9 mouse cellular contexts compared by ENCODE assay signal in the genomic region with DNA sequence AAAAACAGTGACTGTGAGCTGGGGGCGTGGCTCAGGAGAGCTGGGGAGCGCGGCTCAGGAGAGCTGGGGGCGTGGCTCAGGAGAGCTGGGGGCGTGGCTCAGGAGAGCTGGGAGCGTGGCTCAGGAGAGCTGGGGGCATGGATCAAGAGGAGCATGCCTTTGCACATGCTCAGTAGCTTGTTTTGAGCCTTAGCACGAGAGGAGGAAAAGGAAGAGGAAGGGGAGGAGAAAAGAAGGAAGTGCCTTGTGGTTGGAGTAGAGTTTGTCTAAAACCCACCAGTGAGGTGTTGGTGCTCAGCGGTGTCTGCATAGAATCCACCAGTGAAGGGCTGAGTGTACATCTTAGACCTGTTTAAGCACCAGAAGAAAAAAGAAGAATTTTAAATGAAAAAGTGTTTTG. TPM values are rescaled to one million over a fixed set of nuclear protein-coding genes. Genes with fewer than 3 reads are reported as not detected.
DNase-seq lines count a peak whose midpoint lies in the region; ATAC-seq lines count a peak whose summit lies in the region.
"Had no signal": no experiment of that assay in that cellular context is flagged by ENCODE, and none has a peak within 500 bp of the region (broad histone marks: within the 10 kb centered on the region; RNA-seq: fewer than 3 reads in every experiment).

No protein-coding gene starts in this region.

- H3K36me3 ChIP-seq in intestine, embryonic 16.5 days (ENCODE audit: control insufficient read depth, insufficient read depth, low read length), result no peaks in the 10 kb centered on the region
- H3K36me3 ChIP-seq: heart, embryonic 13.5 days had no signal

- H3K4me3 ChIP-seq in intestine, embryonic 16.5 days (ENCODE audit: low read length), result no peak overlapping the region
- H3K4me3 ChIP-seq: heart, embryonic 13.5 days had no signal

- H3K4me1 ChIP-seq in intestine, embryonic 16.5 days (ENCODE audit: control insufficient read depth, insufficient read depth, low read length), result peaks cover 8% of the 10 kb centered on the region

- no peak overlapping the region for H3K4me2 ChIP-seq in intestine, embryonic 16.5 days (ENCODE audit: low read depth, low read length)
- H3K4me2 ChIP-seq: heart, embryonic 13.5 days had no signal

- 16% methylated on average over 8 of the region's 8 CpGs for WGBS in intestine, embryonic 16.5 days

- no peak overlapping the region for H3K27ac ChIP-seq in intestine, embryonic 16.5 days (ENCODE audit: low read length)
- H3K27ac ChIP-seq: heart, embryonic 13.5 days had no signal

- H3K9ac ChIP-seq in intestine, embryonic 16.5 days (ENCODE audit: low read depth, low read length), result no peak overlapping the region
- H3K9ac ChIP-seq: heart, embryonic 13.5 days had no signal

- no peaks in the 10 kb centered on the region for H3K9me3 ChIP-seq in intestine, embryonic 16.5 days (ENCODE audit: control insufficient read depth, low read length)
- H3K9me3 ChIP-seq: heart, embryonic 13.5 days had no signal

- peak; percentile 18 for DNase-seq in thymus, postnatal 14 days
- DNase-seq in thymus, postnatal 25 days, result no peak
- DNase-seq in c-Kit-positive CD71-positive TER-119-negative erythroid progenitor cells, embryonic 14.5 days (ENCODE audit: low read depth), result peak; percentile 16
- DNase-seq in yolk sac, embryonic 10.5 days (ENCODE audit: low spot score), result peak; percentile 31
- no peak for DNase-seq in neural tube, embryonic 10.5 days (ENCODE audit: extremely low spot score, low spot score)
- no peak for DNase-seq in ovary, postnatal 10 days (ENCODE audit: low spot score)

- ATAC-seq in intestine, embryonic 16.5 days, result peak; percentile 37; the same call in 1 of the 2 replicates
- ATAC-seq: Patski had no signal

- H3K27me3 ChIP-seq in intestine, embryonic 16.5 days (replicated peaks; ENCODE audit: control insufficient read depth, insufficient read depth, low read length), result no peaks in the 10 kb centered on the region
- H3K27me3 ChIP-seq: heart, embryonic 13.5 days had no signal

RNA-seq across cellular contexts. Expression of a gene that starts 41.0 kb away (rescaled TPM):
- polyA plus RNA-seq in intestine, embryonic 16.5 days (2015; fragmentation: Nextera tagmentation; extraction: Ambion mirVana), result 4.2 TPM in 2 replicates

Comparison
In these comparisons a context has a peak if more than half of its experiments do, and no peak if none do; other contexts are left out.
1. DNase-seq: peak in thymus, postnatal 14 days (single experiment), c-Kit-positive CD71-positive TER-119-negative erythroid progenitor cells, embryonic 14.5 days (single experiment) and yolk sac, embryonic 10.5 days (single experiment); none in thymus, postnatal 25 days (single experiment), neural tube, embryonic 10.5 days (single experiment) and ovary, postnatal 10 days (single experiment).